Mouse (Mus musculus) gastrocnemius, postnatal 14 days (tissue): ENCODE measurements around the gene Olfr1424. TPM values are rescaled to one million over a fixed set of nuclear protein-coding genes. Genes with fewer than 3 reads are reported as not detected.

Source experiments
- DNase-seq: peaks from one replicate; pipeline ENCODE4 v3.0.0; 2021; ENCODE audit warnings: mixed read lengths
- intact Hi-C: fragments of 180-260 bp; cut with DNase I; formaldehyde crosslinking; loops from one replicate; pipeline ENCODE4 v1.15.1; 2025; ENCODE audit warnings: low total_unique reads
- total RNA-seq, 2 experiments: library from RNA; stranded (reverse); gene quantifications; 2 replicates each; pipeline ENCODE4 v1.2.3; 2021

Gene Olfr1424
- total RNA-seq, 2 experiments from 2014 or later, result not detected

DNA sequence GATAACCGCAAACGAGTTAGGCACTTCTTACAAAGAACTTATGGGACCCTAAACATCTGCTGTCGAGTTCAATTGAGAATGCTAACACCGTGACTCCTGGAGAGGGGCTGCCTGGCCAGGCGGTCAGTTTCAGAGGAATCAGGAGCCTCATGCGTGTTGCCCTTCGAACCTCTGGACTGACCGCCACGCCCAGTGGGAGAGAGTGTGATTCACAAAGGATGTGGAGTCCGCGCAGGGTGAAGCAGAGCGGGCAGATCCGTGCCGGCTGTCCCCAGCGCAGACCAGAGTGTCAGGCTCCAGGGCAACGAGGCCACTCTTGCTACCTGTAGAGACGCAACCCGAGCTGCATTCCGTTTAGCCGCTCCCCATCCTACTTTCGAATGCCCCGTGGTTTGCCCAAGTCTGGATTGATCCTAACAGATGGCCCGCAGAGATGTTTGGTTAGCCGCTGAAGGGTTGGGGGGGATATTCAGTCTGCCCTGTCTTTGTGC lies 52.2 kb downstream of the Olfr1424 start:
- intact Hi-C loops, result loop anchor here (5.0 kb wide), 1 partner anchor 233 kb away; no protein-coding TSS in a partner anchor
- DNase-seq, result peak; percentile 68

DNA sequence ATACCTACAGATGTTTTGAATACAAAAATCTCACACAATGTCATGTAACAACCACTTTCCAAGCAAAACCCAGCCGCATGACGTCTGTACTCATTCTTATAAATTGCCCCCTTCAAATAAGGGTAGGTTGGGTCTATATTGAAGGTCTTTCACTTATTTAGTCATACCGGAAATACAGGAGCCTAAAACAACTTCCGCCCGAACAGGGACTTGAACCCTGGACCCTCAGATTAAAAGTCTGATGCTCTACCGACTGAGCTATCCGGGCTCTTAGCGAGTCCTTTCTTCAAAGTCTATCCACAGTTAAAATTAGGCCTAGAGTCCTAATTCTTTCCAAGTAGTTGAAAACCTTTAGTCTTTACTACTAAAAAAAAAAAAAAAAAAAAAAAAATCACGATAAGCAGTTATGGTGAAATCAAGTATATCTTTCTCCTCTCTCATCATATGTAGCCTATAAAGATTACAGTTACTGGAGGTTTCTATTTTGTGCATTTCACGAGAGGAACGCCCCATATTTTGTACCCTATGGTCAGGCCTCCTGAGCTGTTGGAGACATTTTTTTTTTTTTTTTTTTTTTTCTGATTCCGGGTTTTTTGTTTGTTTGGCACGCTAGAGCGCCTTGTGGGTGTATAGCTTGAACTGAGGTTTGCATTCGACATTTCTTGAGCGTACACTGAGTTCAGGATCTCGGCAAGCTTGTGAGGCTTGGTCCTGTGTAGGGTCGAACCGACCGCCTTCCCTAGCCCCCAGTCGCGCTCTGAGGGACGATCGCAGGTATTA lies 52.8 kb downstream of the Olfr1424 start:
- intact Hi-C loops, result loop anchor here (5.0 kb wide), 1 partner anchor 232 kb away; no protein-coding TSS in a partner anchor

More for the DNA sequence above, 52.8 kb downstream of the Olfr1424 start:
- peak; percentile 44 for DNase-seq

Other genes with a start within 250 kb of the Olfr1424 start
- gene Stx3, start 243.3 kb downstream of the Olfr1424 start, total RNA-seq, result 1 to 10 TPM; 1.6 to 3.0 TPM
- not detected for gene Olfr1417, start 223.5 kb downstream of the Olfr1424 start, total RNA-seq
- gene Olfr1418, start 201.6 kb downstream of the Olfr1424 start, total RNA-seq, result not detected
- gene Olfr1419, start 187.6 kb downstream of the Olfr1424 start, total RNA-seq, result not detected
- gene Olfr1420, start 176.1 kb downstream of the Olfr1424 start, total RNA-seq, result not detected
- gene Patl1, start 150.3 kb downstream of the Olfr1424 start, total RNA-seq, result 10 to 100 TPM; 21.0 to 22.8 TPM
- gene Osbp, start 96.7 kb downstream of the Olfr1424 start, total RNA-seq, result 10 to 100 TPM; 70.8 to 71.5 TPM
- not detected for gene Olfr1423, start 21.4 kb downstream of the Olfr1424 start, total RNA-seq
- gene Olfr1425, start 15.0 kb upstream of the Olfr1424 start, total RNA-seq, result not detected
- not detected for gene Olfr1426, start 29.3 kb upstream of the Olfr1424 start, total RNA-seq
- not detected for gene Olfr1427, start 40.7 kb upstream of the Olfr1424 start, total RNA-seq
- not detected for gene Olfr1428, start 53.2 kb upstream of the Olfr1424 start, total RNA-seq
- not detected for gene Olfr76, start 60.5 kb upstream of the Olfr1424 start, total RNA-seq
- gene Olfr1555-ps1, start 107.4 kb upstream of the Olfr1424 start, total RNA-seq, result not detected
- gene Olfr1431, start 138.0 kb upstream of the Olfr1424 start, total RNA-seq, result not detected
- gene Olfr1432, start 169.9 kb upstream of the Olfr1424 start, total RNA-seq, result not detected
- gene Olfr262, start 179.0 kb upstream of the Olfr1424 start, total RNA-seq, result not detected
- not detected for gene Olfr235, start 198.3 kb upstream of the Olfr1424 start, total RNA-seq
- not detected for gene Olfr1434, start 217.2 kb upstream of the Olfr1424 start, total RNA-seq
- not detected for gene Olfr1436, start 236.4 kb upstream of the Olfr1424 start, total RNA-seq